Mouse (Mus musculus) heart, postnatal 0 days (tissue): ENCODE results near the gene Ccrl2. TPM values are rescaled to one million over a fixed set of nuclear protein-coding genes. Genes with fewer than 3 reads are reported as not detected.

Experiments
- ATAC-seq: fragments of 200-750 bp; cut with Nextera tagmentation; 2 replicates; pipeline ENCODE4 v1.8.0; 2017; ENCODE audit warnings: low read depth, moderate number of reproducible peaks, moderate library complexity; ENCODE audit not compliant: insufficient read depth
- DNase-seq: peaks from one replicate; pipeline ENCODE4 v3.0.0-alpha.2; 2016; ENCODE audit warnings: low spot score
- H3K27ac ChIP-seq: fragments of 300-500 bp; sonication (generic); 2 replicates; pipeline ENCODE4 v1.5.1; 2014; ENCODE audit warnings: low read depth, mild to moderate bottlenecking
- H3K27me3 ChIP-seq: fragments of 300-500 bp; sonication (generic); 2 replicates; pipeline ENCODE4 v1.6.1; 2014; ENCODE audit warnings: low read length, mixed read lengths; ENCODE audit not compliant: control insufficient read depth, insufficient read depth
- H3K36me3 ChIP-seq: fragments of 300-500 bp; sonication (generic); replicated peaks from 2 replicates; pipeline ENCODE4 v1.6.1; 2014; ENCODE audit warnings: low read length, mixed read lengths; ENCODE audit not compliant: control insufficient read depth, insufficient read depth
- H3K4me1 ChIP-seq: fragments of 300-500 bp; sonication (generic); 2 replicates; pipeline ENCODE4 v1.6.1; 2014; ENCODE audit warnings: antibody characterized with exemption; ENCODE audit not compliant: control insufficient read depth, insufficient read depth
- H3K4me2 ChIP-seq: fragments of 300-500 bp; sonication (generic); 2 replicates; pipeline ENCODE4 v1.6.1; 2014; ENCODE audit warnings: low read depth, mild to moderate bottlenecking, low read length, moderate library complexity
- H3K4me3 ChIP-seq: fragments of 300-500 bp; sonication (generic); 2 replicates; pipeline ENCODE4 v1.5.1; 2014; ENCODE audit warnings: low read depth, low read length
- H3K9ac ChIP-seq: fragments of 300-500 bp; sonication (generic); replicated peaks from 2 replicates; pipeline ENCODE4 v1.6.1; 2014; ENCODE audit warnings: low read depth, low read length, mixed read lengths
- H3K9me3 ChIP-seq: fragments of 300-500 bp; sonication (generic); replicated peaks from 2 replicates; pipeline ENCODE4 v1.6.1; 2016; ENCODE audit warnings: low read length; ENCODE audit not compliant: control insufficient read depth
- CTCF ChIP-seq: IDR thresholded peaks from 2 replicates; pipeline ENCODE4 v1.5.1; 2016; ENCODE audit warnings: antibody characterized with exemption, control low read depth, low read depth
- EP300 ChIP-seq: IDR thresholded peaks from 2 replicates; pipeline ENCODE4 v1.6.1; 2016; ENCODE audit warnings: antibody characterized with exemption, low read depth
- WGBS: fragments of 180-500 bp; shearing (Covaris S2); extraction: QIAGEN DNeasy Blood & Tissue Kit; methylation state at CpG from one replicate; pipeline ENCODE4 v1.1.7; 2014; 5-methylcytosine and 5-hydroxymethylcytosine counted together
- polyA plus RNA-seq: library from polyadenylated mRNA; unstranded; fragments of >200 nt; fragmentation: Nextera tagmentation; extraction: Ambion mirVana; gene quantifications from 2 replicates; pipeline ENCODE4 v1.2.1, GENCODE M21; 2015
- total RNA-seq: library from RNA; depleted of rRNA; stranded (reverse); fragments of >200 nt; gene quantifications from 2 replicates; pipeline ENCODE4 v1.2.3, GENCODE M21; 2014; ENCODE audit warnings: low replicate concordance; rRNA removed

Ccrl2 gene
- total and polyA plus RNA-seq, 2 experiments from 2014 or later: 8.5 to 9.9 TPM

- no peak for TF ChIP-seq CTCF
- TF ChIP-seq EP300: no peak
- H3K4me2 ChIP-seq: no peak overlapping the region
- 58% methylated on average over 3 of the region's 3 CpGs for WGBS
- no peaks in the 10 kb centered on the region for H3K27me3 ChIP-seq
- H3K4me3 ChIP-seq: no peak overlapping the region
- H3K4me1 ChIP-seq: peaks cover 7% of the 10 kb centered on the region; the same call in 1 of the 2 replicates
- H3K36me3 ChIP-seq: no peaks in the 10 kb centered on the region
- no peak for ATAC-seq
- no peaks in the 10 kb centered on the region for H3K9me3 ChIP-seq
- no peak overlapping the region for H3K9ac ChIP-seq
- H3K27ac ChIP-seq: no peak overlapping the region
- DNase-seq: no peak
These were observed 47.6 kb downstream of the Ccrl2 start for GRCm38 (mm10) chr9:111009763-111010162.

GRCm38 (mm10) chr9:111006544-111006943 lies 50.8 kb downstream of the Ccrl2 start:
- WGBS: 79% methylated on average over 2 of the region's 2 CpGs
- H3K9ac ChIP-seq: no peak overlapping the region

More at GRCm38 (mm10) chr9:111006544-111006943, 50.8 kb downstream of the Ccrl2 start:
- no peaks in the 10 kb centered on the region for H3K9me3 ChIP-seq
- no peak overlapping the region for H3K27ac ChIP-seq
- H3K4me3 ChIP-seq: no peak overlapping the region
- no peaks in the 10 kb centered on the region for H3K27me3 ChIP-seq
- ATAC-seq: no peak
- TF ChIP-seq CTCF: no peak
- TF ChIP-seq EP300: no peak
- no peak overlapping the region for H3K4me2 ChIP-seq
- DNase-seq: no peak
- H3K4me1 ChIP-seq: no peaks in the 10 kb centered on the region
- H3K36me3 ChIP-seq: no peaks in the 10 kb centered on the region

Other genes starting within 250 kb of the Ccrl2 start
- not detected in 2 replicates for gene Prss44, start 243.5 kb downstream of the Ccrl2 start, total RNA-seq
- gene Prss44, start 243.5 kb downstream of the Ccrl2 start, polyA plus RNA-seq: not detected in 2 replicates
- not detected in 2 replicates for gene Prss43, start 230.8 kb downstream of the Ccrl2 start, total RNA-seq
- gene Prss43, start 230.8 kb downstream of the Ccrl2 start, polyA plus RNA-seq: 0.04 TPM in 1 of 2 replicates, not detected in the other
- gene Prss45, start 222.9 kb downstream of the Ccrl2 start, total RNA-seq: not detected in 2 replicates
- gene Prss45, start 222.9 kb downstream of the Ccrl2 start, polyA plus RNA-seq: 0.15 TPM in 1 of 2 replicates, not detected in the other
- gene Prss46, start 213.0 kb downstream of the Ccrl2 start, total RNA-seq: not detected in 2 replicates
- gene Prss46, start 213.0 kb downstream of the Ccrl2 start, polyA plus RNA-seq: not detected in 2 replicates
- gene Prss50, start 199.6 kb downstream of the Ccrl2 start, total RNA-seq: not detected in 2 replicates
- gene Prss50, start 199.6 kb downstream of the Ccrl2 start, polyA plus RNA-seq: 0.08 TPM in 1 of 2 replicates, not detected in the other
- 5.5 and 6.0 TPM in 2 replicates for gene Als2cl, start 177.6 kb downstream of the Ccrl2 start, total RNA-seq
- 1.3 and 2.1 TPM in 2 replicates for gene Als2cl, start 177.6 kb downstream of the Ccrl2 start, polyA plus RNA-seq
- 2.1 TPM in 1 of 2 replicates, not detected in the other for gene Tmie, start 177.4 kb downstream of the Ccrl2 start, total RNA-seq
- gene Tmie, start 177.4 kb downstream of the Ccrl2 start, polyA plus RNA-seq: 0.71 and 0.81 TPM in 2 replicates
- gene Fam240a, start 140.7 kb downstream of the Ccrl2 start, total RNA-seq: not detected in 2 replicates
- not detected in 2 replicates for gene Fam240a, start 140.7 kb downstream of the Ccrl2 start, polyA plus RNA-seq
- gene Tdgf1, start 111.4 kb downstream of the Ccrl2 start, total RNA-seq: not detected in 2 replicates
- not detected in 2 replicates for gene Tdgf1, start 111.4 kb downstream of the Ccrl2 start, polyA plus RNA-seq
- 7.1 and 11.4 TPM in 2 replicates for gene Lrrc2, start 106.0 kb downstream of the Ccrl2 start, total RNA-seq
- gene Lrrc2, start 106.0 kb downstream of the Ccrl2 start, polyA plus RNA-seq: 14.6 and 21.0 TPM in 2 replicates
- 0.46 and 1.4 TPM in 2 replicates for gene Rtp3, start 66.9 kb downstream of the Ccrl2 start, total RNA-seq
- 0.21 and 0.26 TPM in 2 replicates for gene Rtp3, start 66.9 kb downstream of the Ccrl2 start, polyA plus RNA-seq
- 3.3 and 25.2 TPM in 2 replicates for gene Ltf, start 38.2 kb downstream of the Ccrl2 start, total RNA-seq
- 0.72 and 1.5 TPM in 2 replicates for gene Ltf, start 38.2 kb downstream of the Ccrl2 start, polyA plus RNA-seq
- gene Lrrfip2, start 60.1 kb upstream of the Ccrl2 start, total RNA-seq: 82.4 and 86.6 TPM in 2 replicates
- 62.6 and 73.9 TPM in 2 replicates for gene Lrrfip2, start 60.1 kb upstream of the Ccrl2 start, polyA plus RNA-seq
- 12.8 and 18.4 TPM in 2 replicates for gene Mlh1, start 214.3 kb upstream of the Ccrl2 start, total RNA-seq
- gene Mlh1, start 214.3 kb upstream of the Ccrl2 start, polyA plus RNA-seq: 19.7 and 20.0 TPM in 2 replicates
- 28.2 and 33.0 TPM in 2 replicates for gene Epm2aip1, start 214.4 kb upstream of the Ccrl2 start, total RNA-seq
- 13.5 and 15.6 TPM in 2 replicates for gene Epm2aip1, start 214.4 kb upstream of the Ccrl2 start, polyA plus RNA-seq